Mouse (Mus musculus) naive thymus-derived CD4-positive, alpha-beta T cell, adult 5 months (primary cell): Measurements from ENCODE around the gene Fastkd2. TPM values are rescaled to one million over a fixed set of nuclear protein-coding genes. Genes with fewer than 3 reads are reported as not detected.

ENCODE experiments used
- polyA plus RNA-seq: library from polyadenylated mRNA; unstranded; fragments of 100-300 nt; shearing (Covaris generic); gene quantifications from one replicate; pipeline ENCODE4 v1.2.1, GENCODE M21; 2017

The Fastkd2 gene
- 32.4 TPM for polyA plus RNA-seq

GRCm38 (mm10) chr1:63730240-63730771, at the start of gene Fastkd2, which contains the start of gene Mdh1b:
Gene Fastkd2 (plus strand): TSS chr1:63730614.
Gene Mdh1b (minus strand): TSS chr1:63730318.

DNA sequence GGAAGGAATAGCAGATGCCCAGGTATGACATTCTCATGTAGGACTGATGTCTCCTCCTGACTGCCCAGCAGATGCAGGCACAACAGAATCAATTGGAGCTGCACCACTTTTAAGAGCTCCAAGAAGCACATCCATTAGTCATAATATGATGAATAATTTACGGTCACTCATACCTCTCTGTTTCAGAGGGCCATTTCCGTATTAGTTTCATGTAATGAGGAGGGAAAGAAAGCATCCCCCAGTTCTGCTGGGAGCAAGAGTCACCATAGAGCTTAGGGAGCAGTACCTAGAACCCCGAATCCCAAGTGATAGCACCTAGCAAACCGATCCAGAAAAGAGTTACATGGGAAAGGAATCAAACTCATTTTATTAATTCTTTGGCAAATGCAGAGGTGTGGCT, 43.6 kb upstream of the Fastkd2 start, which contains the start of gene Dytn:
TSS of gene Dytn (minus strand) at position 101 of the 400 bp plus-strand sequence.

DNA sequence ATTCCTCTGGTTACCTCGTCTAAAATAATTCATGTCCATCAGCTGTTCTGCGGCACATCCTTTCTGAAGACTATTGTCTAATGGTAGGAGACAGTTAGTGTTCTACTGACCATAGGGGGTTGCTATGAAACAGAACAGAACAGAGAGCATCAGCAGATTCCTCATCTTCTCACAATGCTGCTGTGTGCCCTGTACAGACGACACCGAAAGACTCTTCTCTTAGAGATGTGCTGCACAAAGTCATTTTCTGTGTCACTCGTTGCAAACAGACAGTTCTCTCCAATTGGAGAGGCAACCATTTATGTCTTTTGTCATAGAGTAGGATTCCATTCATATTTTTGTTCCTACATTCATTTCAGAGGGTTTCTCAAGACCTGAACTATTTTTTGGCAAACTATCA, 38.8 kb downstream of the Fastkd2 start, which contains the start of gene 4933402D24Rik:
TSS of gene 4933402D24Rik (minus strand) at position 101 of the 400 bp plus-strand sequence.

Other genes starting within 250 kb of the Fastkd2 start
- gene Gm39653, start 114.6 kb upstream of the Fastkd2 start, polyA plus RNA-seq, result not detected
- gene Dytn, start 43.7 kb upstream of the Fastkd2 start, polyA plus RNA-seq, result not detected
- gene Mdh1b, start 296 bp upstream of the Fastkd2 start, polyA plus RNA-seq, result not detected
- gene 4933402D24Rik, start 38.7 kb downstream of the Fastkd2 start, polyA plus RNA-seq, result not detected